Mouse (Mus musculus) pancreas, adult 10 weeks (tissue): ENCODE measurements around the gene Qars. TPM values are rescaled to one million over a fixed set of nuclear protein-coding genes. Genes with fewer than 3 reads are reported as not detected.

ENCODE experiments used
- polyA plus RNA-seq: library from polyadenylated mRNA; stranded (reverse); fragments of 350-450 nt; fragmentation: Illumina TruSeq; extraction: RNeasy Lipid Tissue Mini Kit (QIAGEN cat#74804); gene quantifications from one replicate; pipeline ENCODE4 v1.2.3, GENCODE M21; 2015; ENCODE audit warnings: low read depth, low replicate concordance; ENCODE audit not compliant: insufficient read depth

Qars gene
- 48.0 TPM for polyA plus RNA-seq

GRCm38 (mm10) chr9:108507619-108508434 lies at the start of gene Qars:
Gene Qars (plus strand): TSS chr9:108507706.

GRCm38 (mm10) chr9:108460319-108461178 lies 47.0 kb upstream of the Qars start, which contains the start of gene Ccdc71:
Gene Ccdc71 (plus strand): TSS chr9:108460527.

GRCm38 (mm10) chr9:108461181-108461631 lies 46.3 kb upstream of the Qars start, which contains the start of gene Klhdc8b:
Gene Klhdc8b (minus strand): TSS chr9:108461581.

GRCm38 (mm10) chr9:108479721-108480351 lies 27.7 kb upstream of the Qars start, which contains the start of gene Lamb2:
Gene Lamb2 (plus strand): TSS chr9:108479736.

GRCm38 (mm10) chr9:108490559-108491285 lies 16.8 kb upstream of the Qars start, which contains the start of gene Usp19:
Gene Usp19 (plus strand): TSS chr9:108490602.

GRCm38 (mm10) chr9:108516380-108517251 lies 9.1 kb downstream of the Qars start, which contains the start of gene Qrich1:
Gene Qrich1 (plus strand): TSS chr9:108516806.

GRCm38 (mm10) chr9:108560227-108560841 lies 52.8 kb downstream of the Qars start, which contains the start of gene Impdh2:
Gene Impdh2 (plus strand): TSS chr9:108560286.

Other genes with a start within 250 kb of the Qars start
- gene Dag1, start 243.7 kb upstream of the Qars start, polyA plus RNA-seq: 15.5 TPM
- gene Nicn1, start 217.3 kb upstream of the Qars start, polyA plus RNA-seq: 4.3 TPM
- 5.3 TPM for gene Amt, start 210.9 kb upstream of the Qars start, polyA plus RNA-seq
- 65.0 TPM for gene Rhoa, start 201.6 kb upstream of the Qars start, polyA plus RNA-seq
- 17.3 TPM for gene Tcta, start 201.5 kb upstream of the Qars start, polyA plus RNA-seq
- 93.4 TPM for gene Gpx1, start 168.8 kb upstream of the Qars start, polyA plus RNA-seq
- 34.3 TPM for gene Usp4, start 159.9 kb upstream of the Qars start, polyA plus RNA-seq
- gene 1700102P08Rik, start 114.9 kb upstream of the Qars start, polyA plus RNA-seq: 1.3 TPM
- gene Ccdc36, start 79.2 kb upstream of the Qars start, polyA plus RNA-seq: not detected
- not detected for gene BC048562, start 71.2 kb upstream of the Qars start, polyA plus RNA-seq
- gene Ccdc71, start 47.2 kb upstream of the Qars start, polyA plus RNA-seq: 7.4 TPM
- gene Klhdc8b, start 46.1 kb upstream of the Qars start, polyA plus RNA-seq: 9.8 TPM
- gene Lamb2, start 28.0 kb upstream of the Qars start, polyA plus RNA-seq: 36.8 TPM
- gene Usp19, start 17.1 kb upstream of the Qars start, polyA plus RNA-seq: 39.8 TPM
- gene Qrich1, start 9.1 kb downstream of the Qars start, polyA plus RNA-seq: 23.8 TPM
- gene Impdh2, start 52.6 kb downstream of the Qars start, polyA plus RNA-seq: 25.0 TPM
- gene Ndufaf3, start 59.7 kb downstream of the Qars start, polyA plus RNA-seq: 4.8 TPM
- 40.8 TPM for gene Dalrd3, start 62.2 kb downstream of the Qars start, polyA plus RNA-seq
- 9.3 TPM for gene Wdr6, start 71.0 kb downstream of the Qars start, polyA plus RNA-seq
- gene P4htm, start 90.0 kb downstream of the Qars start, polyA plus RNA-seq: 2.9 TPM
- 9.1 TPM for gene Arih2, start 141.7 kb downstream of the Qars start, polyA plus RNA-seq
- gene Slc25a20, start 154.4 kb downstream of the Qars start, polyA plus RNA-seq: 4.5 TPM
- gene Prkar2a, start 181.6 kb downstream of the Qars start, polyA plus RNA-seq: 5.3 TPM